ENCODE assay signal across 8 mouse cellular contexts in the genomic region with DNA sequence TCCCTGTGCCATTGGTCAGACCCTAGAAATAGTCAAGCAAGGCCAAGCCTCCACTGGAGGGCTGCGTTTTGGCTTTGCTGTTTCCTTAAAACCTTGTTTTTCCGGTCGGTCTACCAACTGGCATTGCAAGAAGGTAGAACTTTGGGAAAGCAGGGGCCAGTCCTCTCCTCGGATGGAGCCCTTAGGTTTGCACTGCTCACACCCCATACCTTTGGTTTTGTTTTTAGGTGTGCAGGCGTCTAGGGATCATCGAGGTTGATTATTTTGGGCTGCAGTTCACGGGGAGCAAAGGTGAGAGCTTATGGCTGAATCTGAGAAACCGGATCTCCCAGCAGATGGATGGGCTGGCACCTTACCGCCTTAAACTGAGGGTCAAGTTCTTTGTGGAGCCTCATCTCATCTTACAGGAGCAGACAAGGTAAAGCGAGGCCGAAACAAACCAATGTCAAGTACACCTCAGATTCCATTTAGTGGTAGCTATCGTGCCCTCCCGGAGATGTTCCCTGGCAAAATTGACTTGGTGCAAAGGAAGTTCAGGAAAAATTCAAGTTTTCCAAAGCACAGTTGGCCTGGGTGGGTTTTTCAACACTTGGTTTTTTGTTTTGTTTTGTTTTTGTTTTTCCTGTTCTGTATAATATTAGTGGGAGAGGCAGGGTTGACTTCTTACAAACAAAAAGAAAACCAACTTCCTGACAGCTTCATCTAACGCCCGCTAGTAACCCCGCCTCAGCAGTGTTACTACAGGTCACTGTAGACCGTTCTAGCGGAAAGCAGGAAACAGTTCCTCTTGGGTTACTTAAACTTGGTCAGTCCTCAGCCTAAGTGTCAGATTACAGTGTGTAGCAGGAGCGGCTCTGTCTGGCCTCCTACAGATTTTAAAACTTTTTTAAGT. TPM values are rescaled to one million over a fixed set of nuclear protein-coding genes. Genes with fewer than 3 reads are reported as not detected.
A peak's percentile ranks its signal among the peaks of the same experiment; 100 is the strongest.
DNase-seq lines count a peak whose midpoint lies in the region; ATAC-seq and TF ChIP-seq lines count a peak whose summit lies in the region.

No protein-coding gene starts in this region.

- no peaks in the 10 kb centered on the region for H3K27me3 ChIP-seq in testis, adult 2 months (ENCODE audit: control insufficient read depth, insufficient read depth, low read length)
- no peaks in the 10 kb centered on the region; the same call in 1 of the 2 replicates for H3K27me3 ChIP-seq in forebrain, embryonic 11.5 days (ENCODE audit: control insufficient read depth, insufficient read depth, low read length)
- no peaks in the 10 kb centered on the region for H3K27me3 ChIP-seq in hindbrain, embryonic 12.5 days
- H3K27me3 ChIP-seq in limb, embryonic 15.5 days = no peaks in the 10 kb centered on the region
- no peaks in the 10 kb centered on the region; the same call in 1 of the 2 replicates for H3K27me3 ChIP-seq in midbrain, embryonic 16.5 days (ENCODE audit: control insufficient read depth, insufficient read depth, low read depth, low read length)

- no peak for DNase-seq in testis, postnatal 10 days (ENCODE audit: low spot score)
- DNase-seq in forebrain, embryonic 11.5 days (ENCODE audit: low spot score) = peak; percentile 51
- peak; percentile 76 for DNase-seq in thymus, postnatal 25 days
- no peak for DNase-seq in frontal cortex, adult 2 months (ENCODE audit: extremely low spot score in 1 of 2, low spot score in 1 of 2)

- peak overlapping the region; percentile 44 for H3K27ac ChIP-seq in testis, adult 2 months (ENCODE audit: control insufficient read depth, insufficient read depth, low read depth, low read length)
- no peak overlapping the region for H3K27ac ChIP-seq in forebrain, embryonic 11.5 days (ENCODE audit: low read depth, low read length)
- peak overlapping the region; percentile 57; the same call in 1 of the 2 replicates for H3K27ac ChIP-seq in hindbrain, embryonic 12.5 days
- H3K27ac ChIP-seq in limb, embryonic 15.5 days = peak overlapping the region; percentile 89
- H3K27ac ChIP-seq in midbrain, embryonic 16.5 days (ENCODE audit: low read length) = no peak overlapping the region

- H3K4me3 ChIP-seq in testis, adult 2 months (ENCODE audit: control insufficient read depth, low read depth, low read length) = peak overlapping the region; percentile 33
- peak overlapping the region; percentile 64 for H3K4me3 ChIP-seq in forebrain, embryonic 11.5 days (ENCODE audit: low read depth, low read length)
- H3K4me3 ChIP-seq in hindbrain, embryonic 12.5 days = peak overlapping the region; percentile 79
- H3K4me3 ChIP-seq in limb, embryonic 15.5 days = peak overlapping the region; percentile 82
- peak overlapping the region; percentile 54 for H3K4me3 ChIP-seq in midbrain, embryonic 16.5 days (ENCODE audit: low read depth, low read length)

- peaks cover 9% of the 10 kb centered on the region for H3K4me1 ChIP-seq in testis, adult 2 months (ENCODE audit: control insufficient read depth, insufficient read depth, low read length)
- peaks cover 6% of the 10 kb centered on the region for H3K4me1 ChIP-seq in forebrain, embryonic 11.5 days (replicated peaks; ENCODE audit: control insufficient read depth, insufficient read depth, low read length)
- peaks cover 37% of the 10 kb centered on the region for H3K4me1 ChIP-seq in hindbrain, embryonic 12.5 days
- peaks cover 51% of the 10 kb centered on the region for H3K4me1 ChIP-seq in limb, embryonic 15.5 days
- peaks cover 15% of the 10 kb centered on the region for H3K4me1 ChIP-seq in midbrain, embryonic 16.5 days (ENCODE audit: control insufficient read depth, insufficient read depth, low read length)

- peak overlapping the region; percentile 98 for H3K4me2 ChIP-seq in forebrain, embryonic 11.5 days (ENCODE audit: low read depth, low read length, severe bottlenecking)
- H3K4me2 ChIP-seq in hindbrain, embryonic 12.5 days (replicated peaks) = peak overlapping the region; percentile 96
- H3K4me2 ChIP-seq in limb, embryonic 15.5 days = peak overlapping the region; percentile 71
- peak overlapping the region; percentile 73 for H3K4me2 ChIP-seq in midbrain, embryonic 16.5 days (ENCODE audit: low read length)

- WGBS in forebrain, embryonic 11.5 days = 61% methylated on average over 19 of the region's 19 CpGs
- WGBS in hindbrain, embryonic 12.5 days = 50% methylated on average over 19 of the region's 19 CpGs
- 14% methylated on average over 19 of the region's 19 CpGs for WGBS in limb, embryonic 15.5 days
- WGBS in midbrain, embryonic 16.5 days = 66% methylated on average over 19 of the region's 19 CpGs

- no peak for ATAC-seq in forebrain, embryonic 11.5 days (replicated peaks; ENCODE audit: low FRiP score)
- no peak for ATAC-seq in hindbrain, embryonic 12.5 days (ENCODE audit: low FRiP score)
- no peak for ATAC-seq in limb, embryonic 15.5 days (ENCODE audit: insufficient number of reproducible peaks, low FRiP score, low TSS enrichment, low read depth)
- no peak for ATAC-seq in midbrain, embryonic 16.5 days

- H3K9me3 ChIP-seq in forebrain, embryonic 11.5 days (ENCODE audit: control insufficient read depth, low read length) = no peaks in the 10 kb centered on the region
- no peaks in the 10 kb centered on the region for H3K9me3 ChIP-seq in hindbrain, embryonic 12.5 days (replicated peaks)
- H3K9me3 ChIP-seq in limb, embryonic 15.5 days = no peaks in the 10 kb centered on the region
- no peaks in the 10 kb centered on the region for H3K9me3 ChIP-seq in midbrain, embryonic 16.5 days (replicated peaks; ENCODE audit: control insufficient read depth, low read length, poor library complexity, severe bottlenecking)

- no peaks in the 10 kb centered on the region for H3K36me3 ChIP-seq in testis, adult 2 months (ENCODE audit: control insufficient read depth, insufficient read depth, low read length)
- H3K36me3 ChIP-seq in forebrain, embryonic 11.5 days (ENCODE audit: control insufficient read depth, insufficient read depth, low read length) = no peaks in the 10 kb centered on the region
- no peaks in the 10 kb centered on the region for H3K36me3 ChIP-seq in hindbrain, embryonic 12.5 days
- no peaks in the 10 kb centered on the region for H3K36me3 ChIP-seq in limb, embryonic 15.5 days
- H3K36me3 ChIP-seq in midbrain, embryonic 16.5 days (ENCODE audit: control insufficient read depth, insufficient read depth, low read length) = no peaks in the 10 kb centered on the region

- H3K9ac ChIP-seq in forebrain, embryonic 11.5 days (ENCODE audit: low read length) = no peak overlapping the region
- peak overlapping the region; percentile 84 for H3K9ac ChIP-seq in hindbrain, embryonic 12.5 days
- peak overlapping the region; percentile 84 for H3K9ac ChIP-seq in limb, embryonic 15.5 days
- peak overlapping the region; percentile 80; the same call in 1 of the 2 replicates for H3K9ac ChIP-seq in midbrain, embryonic 16.5 days (ENCODE audit: low read depth, low read length)

- TF ChIP-seq POLR2A in testis, adult 2 months (IDR thresholded peaks at IDR 0.05; ENCODE audit: control insufficient read depth, low read depth, low read length) = no peak

- TF ChIP-seq CTCF in testis, adult 2 months (IDR thresholded peaks at IDR 0.05; ENCODE audit: control insufficient read depth, insufficient read depth, insufficient replicate concordance, low read depth, low read length) = no peak

RNA-seq across cellular contexts. Expression of gene Mylip, which starts 1.7 kb away (rescaled TPM):
- polyA plus RNA-seq in testis, adult 2 months (2012; rRNA removed) = 1.2 and 1.4 TPM in 2 replicates
- 3.6 and 4.9 TPM in 2 replicates for polyA plus RNA-seq in forebrain, embryonic 11.5 days (2014; fragmentation: Nextera tagmentation; extraction: Ambion mirVana)
- 15.5 and 16.7 TPM in 2 replicates for polyA plus RNA-seq in hindbrain, embryonic 12.5 days (2016; fragmentation: Nextera tagmentation; extraction: Ambion mirVana)
- polyA plus RNA-seq in limb, embryonic 15.5 days (2015; fragmentation: Nextera tagmentation; extraction: Ambion mirVana) = 27.4 and 28.2 TPM in 2 replicates
- 5.6 and 6.6 TPM in 2 replicates for polyA plus RNA-seq in midbrain, embryonic 16.5 days (2015; fragmentation: Nextera tagmentation; extraction: Ambion mirVana)
- polyA plus RNA-seq in frontal cortex, adult 2 months (2012; rRNA removed) = 13.3 and 15.3 TPM in 2 replicates

Comparison
In these comparisons a context has a peak if more than half of its experiments do, and no peak if none do; other contexts are left out.
1. H3K27ac ChIP-seq: peak in testis, adult 2 months (single experiment), hindbrain, embryonic 12.5 days (single experiment) and limb, embryonic 15.5 days (single experiment); none in forebrain, embryonic 11.5 days (single experiment) and midbrain, embryonic 16.5 days (single experiment).
2. DNase-seq: peak in forebrain, embryonic 11.5 days (single experiment) and thymus, postnatal 25 days (single experiment); none in testis, postnatal 10 days (single experiment) and frontal cortex, adult 2 months (0 of 2).
3. Peak in every context shown above with its lines, with median percentiles within 50 percentile points of each other: H3K4me3 ChIP-seq and H3K4me2 ChIP-seq.